Mouse (Mus musculus) lung, embryonic 14.5 days (tissue): Measurements from ENCODE around the gene Pgap1. TPM values are rescaled to one million over a fixed set of nuclear protein-coding genes. Genes with fewer than 3 reads are reported as not detected.
A peak's percentile ranks its signal among the peaks of the same experiment; 100 is the strongest.

Experiments used
- ATAC-seq: fragments of 200-750 bp; cut with Nextera tagmentation; 2 replicates; pipeline ENCODE4 v1.8.0; 2017; ENCODE audit warnings: mild to moderate bottlenecking, moderate TSS enrichment, moderate library complexity; ENCODE audit not compliant: insufficient read depth
- DNase-seq: peaks from one replicate; pipeline ENCODE4 v3.0.0-alpha.2; 2015
- H3K27ac ChIP-seq: fragments of 300-500 bp; sonication (generic); 2 replicates; pipeline ENCODE4 v1.5.1; 2014; ENCODE audit warnings: low read depth, mild to moderate bottlenecking, moderate library complexity
- H3K27me3 ChIP-seq: fragments of 300-500 bp; sonication (generic); 2 replicates; pipeline ENCODE4 v1.6.1; 2014; ENCODE audit warnings: low read length, control low read depth; ENCODE audit not compliant: insufficient read depth
- H3K36me3 ChIP-seq: fragments of 300-500 bp; sonication (generic); 2 replicates; pipeline ENCODE4 v1.6.1; 2014; ENCODE audit warnings: control low read depth; ENCODE audit not compliant: insufficient read depth
- H3K4me1 ChIP-seq: fragments of 300-500 bp; sonication (generic); 2 replicates; pipeline ENCODE4 v1.6.1; 2014; ENCODE audit warnings: antibody characterized with exemption, control low read depth; ENCODE audit not compliant: insufficient read depth
- H3K4me2 ChIP-seq: fragments of 300-500 bp; sonication (generic); 2 replicates; pipeline ENCODE4 v1.6.1; 2014; ENCODE audit warnings: mild to moderate bottlenecking
- H3K4me3 ChIP-seq: fragments of 300-500 bp; sonication (generic); 2 replicates; pipeline ENCODE4 v1.5.1; 2014; ENCODE audit warnings: low read depth, low read length
- H3K9ac ChIP-seq: fragments of 300-500 bp; sonication (generic); 2 replicates; pipeline ENCODE4 v1.6.1; 2014
- H3K9me3 ChIP-seq: fragments of 300-500 bp; sonication (generic); 2 replicates; pipeline ENCODE4 v1.6.1; 2016; ENCODE audit warnings: low read depth, low read length, control low read depth
- CTCF ChIP-seq: IDR thresholded peaks from 2 replicates; pipeline ENCODE4 v1.5.1; 2016; ENCODE audit warnings: antibody characterized with exemption, low read depth
- WGBS: fragments of 180-500 bp; shearing (Covaris S2); extraction: QIAGEN DNeasy Blood & Tissue Kit; methylation state at CpG from one replicate; pipeline ENCODE4 v1.1.7; 2014; 5-methylcytosine and 5-hydroxymethylcytosine counted together
- polyA plus RNA-seq: library from polyadenylated mRNA; unstranded; fragments of >200 nt; fragmentation: Nextera tagmentation; extraction: Ambion mirVana; gene quantifications from 2 replicates; pipeline ENCODE4 v1.2.1, GENCODE M21; 2014

Pgap1 gene
- polyA plus RNA-seq, 1 experiment from 2014 or later = 8.8 TPM

GRCm38 (mm10) chr1:54520062-54520577, 37.4 kb downstream of the Pgap1 start:
- Histone ChIP-seq H3K27me3 (no peaks in the 10 kb centered on the region), H3K4me3 (no peak overlapping the region), H3K36me3 (no peaks in the 10 kb centered on the region), H3K4me1 (no peaks in the 10 kb centered on the region), H3K27ac (no peak overlapping the region), H3K4me2 (no peak overlapping the region), H3K9ac (no peak overlapping the region), H3K9me3 (no peaks in the 10 kb centered on the region)
- ATAC-seq = no peak
- TF ChIP-seq CTCF = no peak
- DNase-seq = no peak
- WGBS = 95% methylated on average over 5 of the region's 5 CpGs

- H3K27ac ChIP-seq = no peak overlapping the region
- ATAC-seq = no peak
- DNase-seq = peak; percentile 45
- 76% methylated on average over 1 of the region's 1 CpGs for WGBS
- no peak overlapping the region for H3K9ac ChIP-seq
- H3K27me3 ChIP-seq = no peaks in the 10 kb centered on the region
- H3K4me2 ChIP-seq = no peak overlapping the region
- H3K9me3 ChIP-seq = no peaks in the 10 kb centered on the region
- H3K4me1 ChIP-seq = no peaks in the 10 kb centered on the region
- no peak overlapping the region for H3K4me3 ChIP-seq
- no peaks in the 10 kb centered on the region for H3K36me3 ChIP-seq
- peak; percentile 45 for TF ChIP-seq CTCF
These were observed 43.6 kb downstream of the Pgap1 start for GRCm38 (mm10) chr1:54513836-54514235.

GRCm38 (mm10) chr1:54498496-54498895, 59.0 kb downstream of the Pgap1 start:
- Histone ChIP-seq H3K27me3 (no peaks in the 10 kb centered on the region), H3K9me3 (no peaks in the 10 kb centered on the region), H3K27ac (no peak overlapping the region), H3K9ac (no peak overlapping the region), H3K36me3 (no peaks in the 10 kb centered on the region), H3K4me3 (no peak overlapping the region), H3K4me2 (no peak overlapping the region), H3K4me1 (no peaks in the 10 kb centered on the region)
- ATAC-seq (no peak), DNase-seq (no peak)
- 85% methylated on average over 2 of the region's 2 CpGs for WGBS
- TF ChIP-seq CTCF = no peak

- 68% methylated on average over 1 of the region's 1 CpGs for WGBS
These were observed 61.2 kb downstream of the Pgap1 start for GRCm38 (mm10) chr1:54496254-54496653.

GRCm38 (mm10) chr1:54493496-54493895, 64.0 kb downstream of the Pgap1 start:
- no peak overlapping the region for H3K4me2 ChIP-seq
- no peaks in the 10 kb centered on the region for H3K27me3 ChIP-seq
- H3K4me3 ChIP-seq = no peak overlapping the region
- no peak for TF ChIP-seq CTCF
- DNase-seq (no peak), ATAC-seq (no peak)
- no peak overlapping the region for H3K27ac ChIP-seq
- H3K4me1 ChIP-seq = no peaks in the 10 kb centered on the region
- no peaks in the 10 kb centered on the region for H3K9me3 ChIP-seq
- WGBS = 95% methylated on average over 3 of the region's 3 CpGs
- H3K9ac ChIP-seq = no peak overlapping the region
- H3K36me3 ChIP-seq = no peaks in the 10 kb centered on the region; the same call in 1 of the 2 replicates

More at GRCm38 (mm10) chr1:54496254-54496653, 61.2 kb downstream of the Pgap1 start:
- Histone ChIP-seq H3K4me2 (no peak overlapping the region), H3K4me1 (no peaks in the 10 kb centered on the region), H3K4me3 (no peak overlapping the region), H3K27ac (no peak overlapping the region), H3K36me3 (no peaks in the 10 kb centered on the region; the same call in 1 of the 2 replicates), H3K9me3 (no peaks in the 10 kb centered on the region), H3K9ac (no peak overlapping the region), H3K27me3 (no peaks in the 10 kb centered on the region)
- DNase-seq (no peak), ATAC-seq (no peak)
- no peak for TF ChIP-seq CTCF

- no peaks in the 10 kb centered on the region for H3K4me1 ChIP-seq
- H3K4me3 ChIP-seq = no peak overlapping the region
- ATAC-seq (no peak), DNase-seq (peak; percentile 23)
- TF ChIP-seq CTCF = no peak
- H3K27me3 ChIP-seq = no peaks in the 10 kb centered on the region
- WGBS = 69% methylated on average over 2 of the region's 2 CpGs
- H3K9me3 ChIP-seq = no peaks in the 10 kb centered on the region
- no peak overlapping the region for H3K27ac ChIP-seq
- no peak overlapping the region for H3K4me2 ChIP-seq
- no peaks in the 10 kb centered on the region; the same call in 1 of the 2 replicates for H3K36me3 ChIP-seq
- no peak overlapping the region for H3K9ac ChIP-seq
These were observed 65.0 kb downstream of the Pgap1 start for GRCm38 (mm10) chr1:54492435-54492841.

- DNase-seq (no peak), ATAC-seq (no peak)
- 86% methylated on average over 3 of the region's 3 CpGs for WGBS
These were observed 72.6 kb downstream of the Pgap1 start for GRCm38 (mm10) chr1:54484744-54485420.

More at GRCm38 (mm10) chr1:54484744-54485420, 72.6 kb downstream of the Pgap1 start:
- Histone ChIP-seq H3K27me3 (no peaks in the 10 kb centered on the region), H3K4me3 (no peak overlapping the region), H3K27ac (no peak overlapping the region), H3K9me3 (no peaks in the 10 kb centered on the region), H3K36me3 (peaks cover 4% of the 10 kb centered on the region; the same call in 1 of the 2 replicates), H3K9ac (no peak overlapping the region), H3K4me1 (no peaks in the 10 kb centered on the region), H3K4me2 (no peak overlapping the region)
- TF ChIP-seq CTCF = no peak
